In genomic region chr19:25601966-25602365, GRCm38 (mm10) we compare ENCODE assay signal across 21 mouse cellular contexts. TPM values are rescaled to one million over a fixed set of nuclear protein-coding genes. Genes with fewer than 3 reads are reported as not detected.
"Had no signal": no experiment of that assay in that cellular context is flagged by ENCODE, and none has a peak within 500 bp of the region (broad histone marks: within the 10 kb centered on the region; RNA-seq: fewer than 3 reads in every experiment).

No protein-coding gene starts in this region.

- H3K36me3 ChIP-seq: limb, embryonic 10.5 days; limb, embryonic 13.5 days; liver, embryonic 12.5 days; liver, embryonic 15.5 days; lung, embryonic 15.5 days; midbrain, embryonic 12.5 days had no signal

- ATAC-seq: liver, embryonic 12.5 days had no signal

- H3K9me3 ChIP-seq: limb, embryonic 10.5 days; limb, embryonic 13.5 days; liver, embryonic 12.5 days; liver, embryonic 15.5 days; lung, embryonic 15.5 days; midbrain, embryonic 12.5 days had no signal

- DNase-seq: kidney, adult 2 months; kidney, postnatal 25 days; layer of hippocampus, adult 9-11 months; liver; lung, adult 18-20 months; lung, postnatal 10 days; lung, postnatal 36 days; right cerebral cortex, postnatal 25 days; spleen, adult 18-20 months; thymus, adult 18-20 months; thymus, postnatal 36 days had no signal

- H3K27ac ChIP-seq: kidney, postnatal 0 days; layer of hippocampus, adult 2 months; limb, embryonic 10.5 days; limb, embryonic 13.5 days; liver, embryonic 12.5 days; liver, embryonic 15.5 days; lung, embryonic 15.5 days; midbrain, embryonic 12.5 days had no signal

- H3K4me3 ChIP-seq: layer of hippocampus, adult 2 months; limb, embryonic 10.5 days; limb, embryonic 13.5 days; liver, embryonic 12.5 days; liver, embryonic 15.5 days; lung, embryonic 15.5 days; megakaryocyte, embryonic 14.5 days; midbrain, embryonic 12.5 days had no signal

- H3K4me2 ChIP-seq: limb, embryonic 13.5 days; liver, embryonic 12.5 days; liver, embryonic 15.5 days; lung, embryonic 15.5 days; midbrain, embryonic 12.5 days had no signal

- H3K9ac ChIP-seq: limb, embryonic 13.5 days; liver, embryonic 12.5 days; liver, embryonic 15.5 days; lung, embryonic 15.5 days; midbrain, embryonic 12.5 days had no signal

RNA-seq across cellular contexts. Expression of gene Dmrt3, which starts 8.1 kb away (rescaled TPM):
- polyA plus RNA-seq: kidney, adult 2 months; kidney, embryonic 14.5 days; liver, embryonic 12.5 days; liver, embryonic 15.5 days had no signal
